ENCODE assay signal across 25 mouse cellular contexts in genomic region chr2:52070816-52071215, GRCm38 (mm10). TPM values are rescaled to one million over a fixed set of nuclear protein-coding genes. Genes with fewer than 3 reads are reported as not detected.
DNase-seq lines count a peak whose midpoint lies in the region; ATAC-seq and TF ChIP-seq lines count a peak whose summit lies in the region.
"Had no signal": no experiment of that assay in that cellular context is flagged by ENCODE, and none has a peak within 500 bp of the region (broad histone marks: within the 10 kb centered on the region; RNA-seq: fewer than 3 reads in every experiment).

No protein-coding gene starts in this region.

- DNase-seq in ES-E14 (ENCODE audit: low read depth, low spot score) (no peak), ZHBTc4 (ENCODE audit: low read depth, low spot score) (peak; percentile 53)
- no peak for DNase-seq in gastrocnemius, adult 8-10 months (ENCODE audit: low spot score in 2 of 2)
- DNase-seq: adrenal gland, adult 2 months; adrenal gland, postnatal 10 days; adrenal gland, postnatal 25 days; cerebellum, adult 11 months; cerebellum, adult 18-20 months; cerebellum, adult 8-10 months; cerebellum, postnatal 14 days; cerebellum, postnatal 36 days; embryo, embryonic 11 days had no signal

- TF ChIP-seq POLR2A in ES-Bruce4 (IDR thresholded peaks at IDR 0.05; ENCODE audit: insufficient read depth, low read length) = no peak

- peak overlapping the region; percentile 82; the same call in 1 of the 2 replicates for H3K9ac ChIP-seq in ES-Bruce4 (ENCODE audit: low read depth, poor library complexity, severe bottlenecking)
- H3K9ac ChIP-seq in ES-E14 (ENCODE audit: insufficient read depth, low read depth, low read length, poor library complexity, severe bottlenecking) = peak overlapping the region; percentile 25; the same call in 1 of the 2 replicates
- H3K9ac ChIP-seq: embryonic facial prominence, embryonic 13.5 days; embryonic facial prominence, embryonic 15.5 days; forebrain, embryonic 12.5 days had no signal

- H3K27ac ChIP-seq in ES-Bruce4 (ENCODE audit: insufficient read depth, low read length) (peak overlapping the region; percentile 98), ES-E14 (ENCODE audit: insufficient read depth, low read depth, low read length, poor library complexity, severe bottlenecking) (peak overlapping the region; percentile 100)
- H3K27ac ChIP-seq: embryonic facial prominence, embryonic 13.5 days; embryonic facial prominence, embryonic 15.5 days; forebrain, embryonic 12.5 days had no signal

- H3K4me3 ChIP-seq in E14TG2a.4 (replicated peaks; ENCODE audit: low read length) (peak overlapping the region; percentile 96), ES-Bruce4 (ENCODE audit: low read depth, low read length) (no peak overlapping the region), ES-E14 (ENCODE audit: insufficient read depth in 1 of 2, low read depth in 1 of 2, low read length in 2 of 2, poor library complexity in 1 of 2, severe bottlenecking in 1 of 2) (peak overlapping the region in 1 of 2 experiments; percentile 19; a peak in 2 of 4 replicates)
- H3K4me3 ChIP-seq: embryonic facial prominence, embryonic 13.5 days; embryonic facial prominence, embryonic 15.5 days; erythroblast, embryonic 14.5 days; forebrain, embryonic 10.5 days; forebrain, embryonic 12.5 days had no signal

- no peak for TF ChIP-seq CTCF in E14TG2a.4 (conservative IDR thresholded peaks at IDR 0.05; ENCODE audit: low read length)
- TF ChIP-seq CTCF in ES-Bruce4 (IDR thresholded peaks at IDR 0.05; ENCODE audit: low read depth, low read length) = no peak

- TF ChIP-seq EP300 in ES-Bruce4 (IDR thresholded peaks at IDR 0.05; ENCODE audit: insufficient read depth, low read depth, low read length) = no peak

- H3K27me3 ChIP-seq in E14TG2a.4 (ENCODE audit: insufficient read depth, low read length) = no peaks in the 10 kb centered on the region; the same call in 1 of the 2 replicates
- no peaks in the 10 kb centered on the region for H3K27me3 ChIP-seq in ES-Bruce4 (ENCODE audit: control insufficient read depth, insufficient read depth, low read length, poor library complexity, severe bottlenecking)
- H3K27me3 ChIP-seq: embryonic facial prominence, embryonic 13.5 days; embryonic facial prominence, embryonic 15.5 days; forebrain, embryonic 12.5 days had no signal

- peaks cover 21% of the 10 kb centered on the region for H3K36me3 ChIP-seq in E14TG2a.4 (ENCODE audit: insufficient read depth, low read length)
- peaks cover 18% of the 10 kb centered on the region for H3K36me3 ChIP-seq in ES-Bruce4 (ENCODE audit: control insufficient read depth, insufficient read depth, low read length, poor library complexity, severe bottlenecking)
- peaks cover 4% of the 10 kb centered on the region for H3K36me3 ChIP-seq in ES-E14 (ENCODE audit: control insufficient read depth, insufficient read depth, low read length, poor library complexity, severe bottlenecking)

- ATAC-seq in cerebellum, adult (ENCODE audit: insufficient number of reproducible peaks, low FRiP score, low TSS enrichment) = no peak
- no peak for ATAC-seq in monocyte, adult 5-6 weeks (replicated peaks; ENCODE audit: insufficient number of reproducible peaks, low FRiP score, low TSS enrichment, poor library complexity, severe bottlenecking)
- ATAC-seq: forebrain, embryonic 14.5 days; forebrain, embryonic 16.5 days had no signal

- in situ Hi-C loops in ES-E14 (cut with MboI; ENCODE audit: low sequenced_read_pairs in 2 of 2, unreplicated experiment in 2 of 2) = no loop called here

- H3K4me1 ChIP-seq in E14TG2a.4 (replicated peaks; ENCODE audit: low read depth, low read length) (peaks cover 49% of the 10 kb centered on the region), ES-Bruce4 (ENCODE audit: control insufficient read depth, insufficient read depth, low read length) (peaks cover 3% of the 10 kb centered on the region), ES-E14 (ENCODE audit: control insufficient read depth in 2 of 2, insufficient read depth in 2 of 2, low read length in 2 of 2, poor library complexity in 1 of 2) (peaks cover 8% of the 10 kb centered on the region in 2 experiments; a peak in 3 of 4 replicates)

- H3K9me3 ChIP-seq in E14TG2a.4 (ENCODE audit: low read length) = no peaks in the 10 kb centered on the region
- no peaks in the 10 kb centered on the region; the same call in 1 of the 2 replicates for H3K9me3 ChIP-seq in ES-Bruce4 (replicated peaks; ENCODE audit: control insufficient read depth, insufficient read depth, low read length, poor library complexity, severe bottlenecking)
- H3K9me3 ChIP-seq in ES-E14 (ENCODE audit: control insufficient read depth, insufficient read depth, low read depth, low read length) = no peaks in the 10 kb centered on the region
- H3K9me3 ChIP-seq: embryonic facial prominence, embryonic 13.5 days; embryonic facial prominence, embryonic 15.5 days; forebrain, embryonic 10.5 days; forebrain, embryonic 12.5 days had no signal

TF ChIP-seq in ES-E14, 5 proteins besides CTCF, POLR2A, EP300 and RAD21:
- TF ChIP-seq ZC3H11A (IDR thresholded peaks at IDR 0.05; ENCODE audit: borderline replicate concordance, low read depth, low read length) = no peak
- TF ChIP-seq MAFK (IDR thresholded peaks at IDR 0.05; ENCODE audit: insufficient read depth, low read depth, low read length) = no peak
- no peak for TF ChIP-seq HCFC1 (IDR thresholded peaks at IDR 0.05; ENCODE audit: borderline replicate concordance, insufficient read depth, low read length)
- peak; percentile 57; the same call in 1 of the 2 replicates for TF ChIP-seq ZNF384 (IDR thresholded peaks at IDR 0.05; ENCODE audit: low read depth, low read length)
- no peak for TF ChIP-seq CHD2 (IDR thresholded peaks at IDR 0.05; ENCODE audit: low read depth, low read length)

RNA-seq across cellular contexts. Expression of gene Rif1, which starts 1.8 kb away (rescaled TPM):
- 237 and 249 TPM in 2 replicates for polyA plus RNA-seq in ES-Bruce4 (2011; ENCODE audit: insufficient read depth, insufficient read length, low read depth, missing spikeins)
- 223 and 245 TPM in 2 replicates for total RNA-seq in ES-E14 (2012; rRNA removed)
- 29.1 to 71.0 TPM (median 39.2 TPM) in 3 replicates for total RNA-seq in monocyte, adult 5-6 weeks (2017)
- total RNA-seq in gastrocnemius, adult 8-10 months (2022) = 10 to 100 TPM; 12.3 to 17.0 (median 13.6) TPM

RNA-seq across cellular contexts. Expression of gene Tnfaip6, which starts 33.0 kb away (rescaled TPM):
- 2.1 and 2.8 TPM in 2 replicates for polyA plus RNA-seq in ES-Bruce4 (2011; ENCODE audit: insufficient read depth, insufficient read length, low read depth, missing spikeins)
- total RNA-seq in ES-E14 (2012; rRNA removed) = 2.0 and 4.3 TPM in 2 replicates
- total RNA-seq in monocyte, adult 5-6 weeks (2017) = 0.57 TPM in 1 of 3 replicates, not detected in the others
- total RNA-seq in gastrocnemius, adult 8-10 months (2022) = under 1 TPM; 0.36 to 0.54 (median 0.46) TPM
- total RNA-seq: adrenal gland, postnatal 25 days; common myeloid progenitor, adult 5-6 weeks; MEL had no signal
- polyA plus RNA-seq: adrenal gland, adult 2 months; erythroblast, embryonic 14.5 days had no signal
